Mouse (Mus musculus) naive thymus-derived CD4-positive, alpha-beta T cell, adult 2 months (primary cell): ENCODE measurements at regions not wholly inside any gene's neighbourhood (a gene's known extent, or its start where the extent isn't known, plus 50 kb on each side); places are given as distances from the start of the nearest gene placed in this dataset.
"Not testable (repeated sequence)": the region's sequence is repeated elsewhere in the genome, so short reads cannot be mapped to it uniquely, and the experiment has no call there.

Experiments used
- DNase-seq: peaks from one replicate; pipeline ENCODE4 v3.0.0-alpha.2; 2011; ENCODE audit warnings: low read depth

- no peak for DNase-seq
Measured at GRCm38 (mm10) chr13:70199087-70199486, 396.9 kb downstream of the Med10 start.

GRCm38 (mm10) chr13:70205334-70205733 is 403.1 kb downstream of the Med10 start:
- DNase-seq = no peak

DNA sequence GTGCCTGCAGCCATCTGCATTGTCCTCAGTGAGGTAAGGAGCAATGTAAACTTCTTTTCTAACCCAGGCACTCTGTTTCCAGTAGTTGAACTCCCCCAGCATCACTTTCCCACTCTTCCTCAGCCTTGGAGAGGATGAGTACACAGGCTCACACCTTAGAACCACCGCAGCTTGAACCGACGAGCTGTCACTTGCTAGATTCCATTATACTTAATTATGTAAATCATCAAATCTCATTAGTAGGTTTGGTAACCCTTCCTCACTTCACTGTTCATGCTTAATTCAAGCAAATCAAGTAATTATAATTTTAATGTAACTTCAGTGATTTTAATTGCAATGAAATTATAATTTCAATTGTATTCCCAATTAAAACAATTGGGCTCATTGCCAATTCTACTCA is 408.0 kb downstream of the Med10 start:
- DNase-seq = no peak

DNA sequence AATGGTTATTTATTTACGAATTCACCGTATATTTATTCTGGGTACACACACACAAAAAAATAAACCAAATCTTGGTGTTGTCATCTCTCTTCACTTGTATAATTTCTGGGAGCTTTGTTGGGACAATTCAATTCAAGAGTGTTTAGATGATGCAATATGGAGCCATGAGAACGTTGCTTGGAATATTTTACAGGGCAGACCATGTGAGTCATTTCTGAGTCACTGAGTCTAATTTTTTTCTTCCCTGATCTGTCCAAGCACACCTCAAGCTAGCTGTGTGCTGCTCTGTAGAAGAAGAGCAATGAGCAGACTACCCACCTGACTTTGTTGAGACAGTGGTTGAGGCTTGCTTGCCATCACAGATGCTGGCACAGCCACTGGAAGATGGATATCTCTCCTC is 410.8 kb downstream of the Med10 start:
- DNase-seq = no peak

GRCm38 (mm10) chr13:70213622-70214021 is 411.4 kb downstream of the Med10 start:
- DNase-seq = no peak

DNA sequence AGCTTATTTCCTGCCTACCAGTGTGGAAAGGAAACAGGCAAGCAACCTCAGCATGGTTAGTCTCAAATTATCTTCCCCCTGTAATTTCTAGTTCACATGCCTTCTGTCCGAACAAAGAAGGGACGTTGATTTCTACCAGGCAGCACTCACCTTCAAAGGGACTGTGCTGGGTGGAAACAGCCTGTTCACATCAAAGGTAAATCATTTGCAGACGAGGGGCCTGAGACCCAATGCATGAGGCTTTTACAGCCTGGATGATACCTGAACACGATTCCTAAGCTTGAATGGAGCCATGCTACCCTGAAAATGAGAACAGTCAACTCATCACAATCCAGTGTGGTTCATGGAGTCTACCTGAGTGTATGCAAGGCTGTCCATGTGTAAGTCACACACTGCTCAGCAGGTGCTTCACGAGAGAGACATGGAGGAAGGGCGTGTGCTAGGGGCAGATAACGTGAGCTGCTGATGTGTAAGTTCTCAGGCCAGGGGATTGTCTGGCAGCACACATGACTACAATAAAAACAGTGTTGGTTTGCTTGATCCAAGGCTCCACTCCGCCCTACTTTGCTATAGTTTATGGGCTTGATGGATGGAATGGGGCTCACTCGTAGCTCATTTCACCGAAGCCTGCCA is 411.9 kb downstream of the Med10 start:
- DNase-seq = no peak

DNA sequence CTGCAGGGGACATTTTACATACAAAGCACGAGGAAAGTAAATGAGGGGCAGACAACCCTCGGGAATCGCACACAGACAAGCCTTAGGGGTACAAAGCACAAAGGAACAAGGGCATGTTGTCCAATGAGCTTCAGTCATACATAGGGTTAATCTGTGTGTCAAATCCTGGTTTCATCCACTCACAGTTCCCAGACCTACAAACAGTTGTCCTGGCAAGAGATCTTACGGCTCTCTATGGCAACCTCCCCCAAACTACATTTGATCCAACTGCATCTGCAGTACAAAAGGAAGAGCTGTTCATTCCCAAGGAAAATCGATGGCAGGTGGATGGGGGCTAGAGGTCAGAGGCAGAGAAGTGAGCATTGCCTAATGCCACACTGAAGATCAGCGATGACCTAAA is 413.9 kb downstream of the Med10 start:
- no peak for DNase-seq

- DNase-seq = no peak
Measured at GRCm38 (mm10) chr13:70217429-70218133, 415.4 kb downstream of the Med10 start.

- no peak for DNase-seq
Measured at GRCm38 (mm10) chr13:70223485-70223884, 413.9 kb downstream of the Ice1 start.

DNA sequence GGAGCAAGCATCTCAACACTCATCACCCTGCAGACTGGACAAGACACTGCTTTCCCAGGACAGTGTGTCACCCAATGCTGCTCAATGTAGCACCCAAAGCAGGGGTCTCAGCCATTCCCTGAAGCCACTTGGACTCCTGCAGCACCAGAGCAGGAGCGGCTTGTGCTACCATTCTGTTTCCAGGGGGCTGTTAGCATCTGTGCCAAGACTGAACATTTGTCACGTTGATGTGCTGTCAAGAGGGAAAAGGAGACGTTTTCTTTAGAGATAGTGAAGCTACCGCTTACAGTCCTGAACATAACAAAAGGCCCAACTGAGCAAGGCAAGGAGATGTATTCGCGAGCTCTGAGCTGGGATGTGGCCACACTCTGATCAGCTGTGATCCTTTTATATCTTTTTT is 410.3 kb downstream of the Ice1 start:
- DNase-seq = no peak

DNA sequence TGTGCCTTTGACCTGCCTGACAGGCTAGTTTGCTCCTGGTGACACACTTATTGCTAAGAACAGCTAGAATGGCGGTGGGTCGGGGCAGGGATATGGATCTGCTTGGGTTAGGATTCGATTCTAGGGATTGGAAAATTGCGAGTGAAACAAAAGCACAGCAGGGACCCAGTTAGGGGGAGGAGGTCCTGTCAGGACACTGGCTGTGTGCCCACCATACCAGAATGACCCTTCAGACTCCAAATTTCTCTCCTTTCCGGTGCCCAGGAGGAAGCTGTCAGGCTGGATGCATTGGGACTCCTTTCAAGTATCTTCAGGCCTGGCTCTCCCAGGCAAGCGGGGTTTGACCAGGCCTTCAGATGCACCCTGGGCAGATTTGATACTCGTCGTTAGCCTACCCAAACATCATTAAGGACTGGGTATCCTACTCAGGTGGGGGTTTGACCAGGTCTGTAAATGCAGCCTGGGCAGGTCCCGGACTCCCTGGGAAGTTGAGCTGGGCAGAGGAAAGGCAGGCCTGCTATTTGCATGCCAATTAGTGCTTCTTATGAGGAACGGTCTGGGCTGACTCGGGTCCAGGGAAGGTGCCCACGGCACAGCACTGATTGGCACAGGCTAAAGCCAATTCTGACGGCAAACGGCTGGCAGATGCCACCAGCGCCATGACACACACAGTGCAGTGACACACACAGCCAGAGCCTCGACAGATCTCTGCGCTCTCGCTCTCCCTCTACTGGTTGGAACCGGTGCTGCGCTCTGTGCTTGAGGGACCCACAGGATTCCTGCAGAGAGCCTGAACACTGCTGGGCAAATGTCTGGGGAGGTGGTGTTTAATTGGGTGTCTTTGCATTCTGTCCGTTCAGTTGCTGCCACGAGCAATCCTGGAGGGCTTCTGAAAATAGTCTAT is 403.3 kb downstream of the Ice1 start:
- DNase-seq = no peak

GRCm38 (mm10) chr13:70243598-70244157 is 393.8 kb downstream of the Ice1 start:
- DNase-seq = no peak

- no peak for DNase-seq
Measured at GRCm38 (mm10) chr13:70260003-70260496, 377.4 kb downstream of the Ice1 start.

DNA sequence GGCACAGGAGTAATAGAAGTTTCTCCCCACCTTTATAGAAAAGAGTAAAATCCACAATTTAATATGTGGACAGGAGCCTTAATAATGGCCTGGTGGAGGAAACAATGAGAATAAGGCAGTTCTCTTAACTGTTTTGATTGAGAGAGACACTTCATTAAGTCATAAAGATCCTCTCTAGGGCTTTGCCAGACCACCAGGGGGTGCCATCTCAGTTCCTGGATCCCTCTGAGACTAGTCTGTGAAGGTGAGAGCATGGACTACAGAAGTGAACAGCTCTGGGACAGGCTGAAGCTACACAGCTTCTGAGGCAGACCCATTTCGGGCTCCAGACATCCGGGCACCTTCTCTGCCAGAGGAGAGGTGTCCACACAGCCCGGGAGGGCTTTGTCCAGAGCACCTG is 373.8 kb downstream of the Ice1 start:
- no peak for DNase-seq

DNA sequence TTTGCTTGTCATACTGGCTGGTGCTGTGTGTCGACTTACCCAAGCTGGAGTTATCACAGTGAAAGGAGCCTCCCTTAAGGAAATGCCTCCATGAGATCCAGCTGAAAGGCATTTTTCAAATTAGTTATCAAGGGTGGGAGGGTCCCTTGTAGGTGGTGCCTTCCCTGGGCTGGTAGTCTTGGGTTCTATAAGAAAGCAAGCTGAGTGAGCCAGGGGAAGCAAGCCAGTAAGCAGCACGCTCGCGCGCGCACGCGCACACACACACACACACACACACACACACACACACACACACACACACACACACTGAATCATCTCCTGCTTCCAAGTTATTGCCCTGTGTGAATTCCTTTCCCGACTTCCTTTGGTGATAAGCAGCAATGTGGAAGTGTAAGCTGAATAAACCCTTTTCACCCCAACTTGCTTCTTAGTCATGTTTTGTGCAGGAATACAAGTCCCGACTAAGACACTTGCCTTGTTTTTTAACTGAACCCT is 360.5 kb downstream of the Ice1 start:
- DNase-seq = not testable (repeated sequence)

DNA sequence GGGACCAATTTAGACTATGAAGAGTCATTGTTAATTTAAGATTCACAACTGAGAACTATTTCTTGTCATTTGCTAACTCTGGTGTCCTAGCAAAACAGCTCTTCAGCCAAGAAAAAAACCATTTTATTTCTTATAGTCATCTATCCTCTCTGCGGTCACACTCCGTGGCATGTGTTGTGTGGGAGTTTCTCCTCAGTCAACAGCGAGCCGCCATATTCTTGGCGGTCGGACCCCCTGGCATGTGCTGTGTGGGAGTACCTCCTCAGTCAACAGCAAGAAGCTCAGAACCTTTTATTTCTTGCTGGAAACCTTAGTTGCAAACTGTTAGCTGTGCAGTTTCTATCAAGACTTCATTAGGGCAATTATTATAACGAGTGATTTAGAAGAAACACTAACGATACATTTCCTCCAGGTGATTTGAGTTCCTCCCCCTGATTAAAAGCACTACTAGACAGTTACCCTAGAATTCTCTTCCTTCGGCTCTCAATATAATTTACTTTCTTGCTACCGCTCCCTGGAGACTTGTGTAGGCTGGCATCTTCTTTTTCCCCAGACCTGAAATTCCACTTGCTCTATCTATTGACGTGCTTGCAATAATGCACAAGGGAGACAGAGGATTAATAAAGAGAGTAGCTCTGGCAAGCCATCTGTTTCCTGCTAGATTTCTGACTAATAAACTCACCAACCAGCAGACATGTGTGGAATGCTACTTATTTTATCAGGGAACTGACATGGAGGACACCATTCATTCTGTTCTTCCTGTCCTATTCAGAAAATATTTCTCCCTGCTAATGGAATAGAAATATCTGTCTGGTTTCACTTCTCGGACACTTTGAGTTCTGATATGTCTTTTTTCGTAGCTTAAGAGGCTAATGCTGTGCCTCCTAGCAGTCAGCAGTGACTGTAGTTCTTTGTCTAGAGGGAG is 359.5 kb downstream of the Ice1 start:
- DNase-seq = no peak

DNA sequence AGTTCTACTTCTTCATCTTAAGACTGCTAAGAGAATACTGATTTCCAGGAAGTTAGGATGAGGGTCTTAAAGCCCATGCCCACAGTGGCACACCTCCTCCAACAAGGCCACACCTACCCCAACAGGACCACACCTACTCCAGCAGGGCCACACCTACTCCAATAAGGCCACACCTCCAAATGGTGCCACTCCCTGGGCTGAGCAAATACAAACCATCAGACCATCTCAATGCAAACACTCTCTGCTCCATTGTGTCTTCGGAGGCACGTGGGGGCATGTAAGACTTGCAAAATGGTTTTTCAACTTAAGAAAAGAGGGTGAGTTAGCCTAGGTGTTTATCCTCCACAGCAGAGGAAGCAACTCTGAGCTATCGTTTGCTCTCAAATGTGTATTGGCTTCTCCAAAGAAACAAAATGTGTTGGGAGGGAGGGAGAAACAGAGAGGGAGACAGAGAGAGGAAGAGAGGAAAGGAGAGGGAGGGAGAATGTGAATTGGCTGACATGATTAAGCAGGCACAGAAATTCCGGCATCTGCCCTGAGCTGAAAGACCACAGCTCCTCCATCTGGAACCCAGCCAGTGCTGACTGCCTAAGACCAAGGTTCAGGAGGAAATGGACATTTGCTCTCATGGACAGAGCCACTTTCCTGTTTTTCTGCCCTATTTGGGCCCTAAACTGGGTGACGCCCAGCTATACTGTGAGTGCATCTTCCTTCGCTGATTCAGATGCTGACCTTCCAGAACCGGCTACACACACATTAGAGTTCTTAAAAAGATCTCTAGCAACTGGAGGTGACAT is 356.2 kb downstream of the Ice1 start:
- DNase-seq = no peak

- DNase-seq = no peak
Measured at GRCm38 (mm10) chr13:70282731-70283130, 354.7 kb downstream of the Ice1 start.

DNA sequence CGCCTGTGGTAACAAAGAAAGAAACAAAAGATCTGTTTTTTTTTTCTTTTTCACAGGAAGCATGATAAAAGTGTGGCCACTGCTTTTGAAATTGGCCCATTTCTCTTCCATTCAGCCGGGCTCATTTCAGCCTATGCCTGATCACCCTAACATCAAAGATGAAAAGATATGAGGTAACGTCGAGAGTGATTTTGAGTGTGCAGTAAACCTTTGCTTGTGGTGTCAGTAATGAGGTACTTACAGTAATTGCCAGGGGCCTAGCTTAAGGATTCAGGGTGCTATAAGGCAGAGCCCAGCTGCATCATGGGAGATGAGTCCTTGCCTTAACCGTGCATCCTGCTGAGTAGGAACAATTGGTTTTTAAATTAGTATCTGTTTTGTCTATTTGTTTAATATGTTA is 354.2 kb downstream of the Ice1 start:
- no peak for DNase-seq

- no peak for DNase-seq
Measured at GRCm38 (mm10) chr13:70292713-70293112, 344.7 kb downstream of the Ice1 start.
